Mouse (Mus musculus) thymus, adult 2 months (tissue): ENCODE results near the gene Tex22.

Experiments
- CTCF ChIP-seq: fragments of 200-500 bp; IDR thresholded peaks from 2 replicates; pipeline ENCODE4 v1.5.1; 2012; ENCODE audit warnings: mild to moderate bottlenecking, control low read depth, low read length, moderate library complexity, borderline replicate concordance; ENCODE audit not compliant: control insufficient read depth, poor library complexity, insufficient read depth; ENCODE audit errors: extremely low read depth
- POLR2A ChIP-seq: fragments of 200-500 bp; IDR thresholded peaks from 2 replicates; pipeline ENCODE4 v1.6.1; 2012; ENCODE audit warnings: mild to moderate bottlenecking, low read length, control low read depth, moderate library complexity; ENCODE audit not compliant: control insufficient read depth, poor library complexity, insufficient read depth; ENCODE audit errors: extremely low read depth

GRCm38 (mm10) chr12:113051628-113052403, 22.5 kb upstream of the Tex22 start:
- TF ChIP-seq POLR2A (no peak), CTCF (no peak)
